Mouse (Mus musculus) liver, embryonic 12.5 days (tissue): Measurements from ENCODE around the gene Wwox. TPM values are rescaled to one million over a fixed set of nuclear protein-coding genes. Genes with fewer than 3 reads are reported as not detected.

Experiments
- ATAC-seq: fragments of 200-750 bp; cut with Nextera tagmentation; 2 replicates; pipeline ENCODE4 v1.8.0; 2017; ENCODE audit warnings: moderate number of reproducible peaks, mild to moderate bottlenecking, moderate library complexity
- H3K27ac ChIP-seq: fragments of 300-500 bp; sonication (generic); 2 replicates; pipeline ENCODE4 v1.5.1; 2016; ENCODE audit warnings: mild to moderate bottlenecking
- H3K27me3 ChIP-seq: fragments of 300-500 bp; sonication (generic); replicated peaks from 2 replicates; pipeline ENCODE4 v1.6.1; 2016; ENCODE audit warnings: mild to moderate bottlenecking, moderate library complexity
- H3K36me3 ChIP-seq: fragments of 300-500 bp; sonication (generic); 2 replicates; pipeline ENCODE4 v1.6.1; 2016; ENCODE audit warnings: mild to moderate bottlenecking, moderate library complexity
- H3K4me1 ChIP-seq: fragments of 300-500 bp; sonication (generic); 2 replicates; pipeline ENCODE4 v1.6.1; 2016
- H3K4me2 ChIP-seq: fragments of 300-500 bp; sonication (generic); 2 replicates; pipeline ENCODE4 v1.6.1; 2016; ENCODE audit warnings: mild to moderate bottlenecking, moderate library complexity
- H3K4me3 ChIP-seq: fragments of 300-500 bp; sonication (generic); 2 replicates; pipeline ENCODE4 v1.5.1; 2016; ENCODE audit warnings: mild to moderate bottlenecking, moderate library complexity
- H3K9ac ChIP-seq: fragments of 300-500 bp; sonication (generic); 2 replicates; pipeline ENCODE4 v1.6.1; 2016; ENCODE audit warnings: mild to moderate bottlenecking, moderate library complexity
- H3K9me3 ChIP-seq: fragments of 300-500 bp; sonication (generic); replicated peaks from 2 replicates; pipeline ENCODE4 v1.6.1; 2016; ENCODE audit warnings: mild to moderate bottlenecking, moderate library complexity
- WGBS: fragments of 180-500 bp; shearing (Covaris S2); methylation state at CpG from one replicate; pipeline ENCODE4 v1.1.7; 2016; ENCODE audit not compliant: insufficient replicate concordance; 5-methylcytosine and 5-hydroxymethylcytosine counted together
- polyA plus RNA-seq: library from polyadenylated mRNA; unstranded; fragments of >200 nt; fragmentation: Nextera tagmentation; extraction: Ambion mirVana; gene quantifications from 2 replicates; pipeline ENCODE4 v1.2.1, GENCODE M21; 2016

The Wwox gene
- polyA plus RNA-seq, 1 experiment from 2014 or later = 5.2 TPM

DNA sequence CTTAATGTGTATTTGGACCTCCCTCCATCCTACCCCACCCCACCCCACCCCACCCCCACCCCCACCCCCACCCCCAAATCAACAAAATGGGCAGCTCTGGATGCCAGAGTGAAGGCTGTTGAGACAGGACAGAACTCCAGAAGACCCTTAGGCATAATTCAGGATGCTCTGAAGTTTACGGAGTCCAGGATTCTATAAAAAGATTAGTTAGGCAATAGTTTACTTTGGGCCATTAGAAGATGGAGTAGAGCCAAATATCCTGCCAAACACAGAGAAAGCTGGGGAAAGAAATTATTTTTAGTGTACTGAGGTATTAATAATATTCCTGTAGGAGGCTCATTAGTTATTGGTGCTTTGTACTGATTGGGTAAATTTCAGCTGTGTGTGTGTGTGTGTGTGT, 523.0 kb downstream of the Wwox start:
- Histone ChIP-seq H3K4me3 (no peak overlapping the region), H3K4me2 (no peak overlapping the region), H3K27ac (no peak overlapping the region), H3K4me1 (no peaks in the 10 kb centered on the region), H3K9me3 (no peaks in the 10 kb centered on the region), H3K36me3 (no peaks in the 10 kb centered on the region), H3K9ac (no peak overlapping the region), H3K27me3 (no peaks in the 10 kb centered on the region)
- no peak for ATAC-seq
- WGBS = 73% methylated on average over 1 of the region's 1 CpGs

DNA sequence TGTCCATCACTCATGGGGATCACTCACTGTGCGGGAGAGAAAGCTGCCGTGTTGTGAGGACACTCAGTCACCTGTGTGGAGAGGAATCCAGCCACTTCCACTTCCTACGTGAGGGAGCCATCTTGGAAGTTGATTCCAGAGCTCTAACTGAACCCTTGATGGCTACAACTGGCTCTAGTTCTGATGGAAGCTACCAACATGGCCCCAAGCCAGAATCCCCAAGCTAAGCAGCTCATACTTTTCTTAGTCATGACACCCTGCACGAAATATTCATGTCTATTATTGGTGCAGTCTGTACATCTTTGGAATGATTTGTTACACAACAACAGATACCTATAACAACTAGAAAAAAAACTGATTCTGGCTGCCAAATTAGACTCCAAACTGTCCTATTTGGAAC, 523.8 kb downstream of the Wwox start:
- H3K9me3 ChIP-seq = no peaks in the 10 kb centered on the region
- no peak for ATAC-seq
- H3K27me3 ChIP-seq = no peaks in the 10 kb centered on the region
- H3K4me2 ChIP-seq = no peak overlapping the region
- no peak overlapping the region for H3K27ac ChIP-seq
- WGBS = 67% methylated on average over 4 of the region's 4 CpGs
- no peak overlapping the region for H3K4me3 ChIP-seq
- no peak overlapping the region for H3K9ac ChIP-seq
- no peaks in the 10 kb centered on the region for H3K4me1 ChIP-seq
- H3K36me3 ChIP-seq = no peaks in the 10 kb centered on the region

DNA sequence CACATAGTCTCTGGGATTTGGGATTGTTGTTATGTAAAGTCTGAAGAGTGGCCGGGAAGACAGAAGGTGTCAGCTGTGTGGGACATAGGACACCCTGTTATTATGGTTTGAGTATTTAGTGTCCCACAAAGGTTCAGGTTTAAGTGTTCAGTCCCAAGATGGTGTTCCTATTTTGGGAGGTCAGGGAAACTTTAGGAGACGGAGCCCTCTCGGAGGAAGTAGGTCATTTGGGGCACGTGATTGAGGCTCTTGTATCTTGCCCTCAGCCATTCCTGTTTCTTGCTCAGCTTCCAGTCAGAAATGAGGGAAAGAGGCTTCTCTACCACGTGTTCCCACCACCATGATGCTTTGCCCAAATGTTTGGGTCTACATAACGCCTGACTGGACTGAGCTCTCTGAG, 524.8 kb downstream of the Wwox start:
- peaks cover 8% of the 10 kb centered on the region for H3K9me3 ChIP-seq
- no peak for ATAC-seq
- no peak overlapping the region for H3K27ac ChIP-seq
- H3K4me1 ChIP-seq = no peaks in the 10 kb centered on the region
- WGBS = 66% methylated on average over 6 of the region's 6 CpGs
- H3K27me3 ChIP-seq = no peaks in the 10 kb centered on the region
- no peak overlapping the region for H3K4me3 ChIP-seq
- no peak overlapping the region for H3K4me2 ChIP-seq
- no peak overlapping the region for H3K9ac ChIP-seq
- no peaks in the 10 kb centered on the region for H3K36me3 ChIP-seq

DNA sequence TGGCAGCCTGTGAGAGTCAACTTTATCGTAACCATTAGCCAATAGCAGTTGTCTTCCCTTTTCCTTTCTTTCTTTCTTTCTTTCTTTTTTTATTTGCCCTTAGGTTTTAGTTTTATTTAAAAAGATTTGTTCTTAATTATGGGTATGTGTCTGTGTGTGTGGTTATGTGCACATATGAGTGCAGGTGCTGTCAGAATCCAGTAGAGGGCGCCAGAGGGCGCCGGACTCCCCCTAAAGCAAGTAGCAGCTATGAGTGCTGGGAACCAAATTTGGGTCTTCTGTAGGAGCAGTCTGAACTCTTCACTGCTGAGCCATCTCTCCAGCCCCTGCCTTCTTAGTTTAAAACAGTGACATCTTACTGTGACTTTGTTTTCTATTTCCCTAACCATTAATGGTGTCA, 529.4 kb downstream of the Wwox start:
- H3K4me3 ChIP-seq = no peak overlapping the region
- no peaks in the 10 kb centered on the region for H3K27me3 ChIP-seq
- no peak for ATAC-seq
- peaks cover 8% of the 10 kb centered on the region for H3K9me3 ChIP-seq
- H3K4me2 ChIP-seq = no peak overlapping the region
- WGBS = 63% methylated on average over 4 of the region's 4 CpGs
- H3K4me1 ChIP-seq = 0 out of 2 replicates have a peak, but pooled peaks cover 2% of the 10 kb centered on the region
- H3K9ac ChIP-seq = no peak overlapping the region
- H3K27ac ChIP-seq = no peak overlapping the region
- no peaks in the 10 kb centered on the region for H3K36me3 ChIP-seq

DNA sequence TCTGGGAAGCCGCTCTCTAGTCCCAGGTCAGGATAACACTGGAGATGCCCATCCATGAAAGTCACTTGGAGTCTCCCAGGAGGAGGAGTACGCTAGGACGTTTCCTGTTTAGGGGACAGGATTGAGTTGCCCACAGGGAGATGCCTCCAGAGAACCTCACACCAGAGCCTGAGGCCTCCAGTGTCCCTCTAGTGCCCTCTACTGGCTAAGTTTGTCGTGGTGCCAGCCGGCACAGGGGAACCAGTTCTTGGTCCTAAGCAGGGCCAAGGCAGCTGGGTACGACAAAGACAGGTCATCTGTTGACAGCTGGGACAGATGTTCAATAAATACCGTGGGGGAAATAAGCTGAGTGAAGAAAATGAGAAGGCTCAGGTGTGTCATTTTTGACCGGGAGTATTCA, 531.9 kb downstream of the Wwox start:
- H3K4me3 ChIP-seq = no peak overlapping the region
- H3K36me3 ChIP-seq = no peaks in the 10 kb centered on the region
- 30% methylated on average over 8 of the region's 8 CpGs for WGBS
- peaks cover 8% of the 10 kb centered on the region for H3K9me3 ChIP-seq
- no peak overlapping the region for H3K4me2 ChIP-seq
- 0 out of 2 replicates have a peak, but pooled peaks cover 2% of the 10 kb centered on the region for H3K4me1 ChIP-seq
- no peak overlapping the region for H3K9ac ChIP-seq
- no peak overlapping the region for H3K27ac ChIP-seq
- H3K27me3 ChIP-seq = no peaks in the 10 kb centered on the region
- peak; percentile 51; the same call in 1 of the 2 replicates for ATAC-seq

DNA sequence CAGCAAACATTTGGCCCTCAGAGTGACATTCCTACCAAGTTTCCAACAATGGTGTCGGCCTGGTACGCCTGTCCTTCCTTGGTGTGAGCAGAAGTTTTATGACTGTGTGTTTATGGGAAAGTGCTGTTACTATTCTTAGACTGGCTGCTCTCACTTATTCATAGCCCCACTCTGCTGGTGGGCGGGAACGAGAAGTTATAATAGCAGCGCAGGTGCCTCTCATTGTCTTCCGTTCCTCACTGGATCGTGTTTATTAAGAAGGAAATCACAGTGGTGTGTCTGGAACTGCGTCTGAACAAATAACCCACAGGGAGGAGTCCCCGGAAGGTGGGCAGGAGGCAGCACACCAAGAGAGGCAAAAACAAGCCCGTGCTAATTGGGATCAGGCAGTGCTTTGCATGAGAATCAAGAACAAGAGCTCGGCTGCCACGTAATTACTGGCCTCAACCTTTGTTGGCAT, 533.6 kb downstream of the Wwox start:
- H3K27me3 ChIP-seq = no peaks in the 10 kb centered on the region
- no peak overlapping the region for H3K9ac ChIP-seq
- ATAC-seq = no peak
- H3K36me3 ChIP-seq = no peaks in the 10 kb centered on the region
- no peak overlapping the region for H3K27ac ChIP-seq
- H3K4me1 ChIP-seq = 0 out of 2 replicates have a peak, but pooled peaks cover 2% of the 10 kb centered on the region
- no peak overlapping the region for H3K4me2 ChIP-seq
- H3K4me3 ChIP-seq = no peak overlapping the region
- 59% methylated on average over 12 of the region's 12 CpGs for WGBS
- H3K9me3 ChIP-seq = peaks cover 8% of the 10 kb centered on the region

DNA sequence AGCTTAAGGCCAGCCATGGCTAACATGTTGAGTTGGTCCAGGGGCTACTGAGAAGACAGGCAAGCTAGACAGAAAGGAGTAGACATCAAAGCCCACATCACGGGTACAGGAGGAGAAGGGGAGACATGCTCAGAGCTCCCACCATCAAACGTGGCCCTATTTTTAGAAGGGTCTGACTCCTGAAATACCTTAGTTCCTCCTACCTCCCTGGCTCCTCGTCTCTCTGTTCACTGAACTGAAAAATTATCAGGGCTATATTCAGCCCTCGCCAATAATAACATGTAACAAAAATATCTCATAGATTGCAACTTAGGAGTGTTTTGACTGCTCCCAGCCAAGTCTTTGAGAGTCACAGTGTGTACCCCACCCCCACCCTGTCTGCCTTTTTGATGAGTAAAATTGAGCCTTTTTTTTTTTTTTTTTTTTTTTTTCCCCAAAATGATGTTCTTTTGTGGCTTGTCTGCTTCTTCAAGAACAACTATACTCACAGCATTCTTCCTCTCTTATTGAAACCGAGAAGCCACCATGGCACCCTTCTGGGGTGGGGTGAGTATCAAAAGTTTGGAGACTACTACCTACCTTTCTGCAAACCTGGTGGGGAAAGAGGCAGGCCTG, 535.0 kb downstream of the Wwox start:
- Histone ChIP-seq H3K9ac (no peak overlapping the region), H3K4me1 (0 out of 2 replicates have a peak, but pooled peaks cover 2% of the 10 kb centered on the region), H3K4me2 (no peak overlapping the region), H3K27ac (no peak overlapping the region), H3K4me3 (no peak overlapping the region), H3K27me3 (no peaks in the 10 kb centered on the region), H3K9me3 (no peaks in the 10 kb centered on the region), H3K36me3 (no peaks in the 10 kb centered on the region)
- ATAC-seq = no peak
- 51% methylated on average over 5 of the region's 5 CpGs for WGBS

DNA sequence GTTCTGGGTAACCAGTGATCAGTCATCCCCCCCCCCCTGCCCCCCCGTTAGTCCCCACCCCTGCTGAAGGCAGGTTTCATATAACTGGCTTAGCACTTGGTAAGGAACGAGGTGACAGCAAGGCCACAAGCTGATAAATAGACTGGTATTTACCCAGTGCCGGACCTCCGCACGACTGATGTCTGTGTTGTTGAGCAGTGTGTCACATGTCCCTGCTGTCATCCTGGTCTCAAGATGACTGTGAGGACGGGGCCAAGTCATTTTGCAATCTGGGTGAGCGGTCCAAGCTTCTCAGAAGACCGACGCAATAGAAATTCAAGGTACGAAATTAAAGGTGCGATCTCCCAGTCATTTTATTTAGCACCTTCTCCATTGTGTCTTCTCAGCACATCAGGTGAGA, 538.3 kb downstream of the Wwox start:
- H3K4me3 ChIP-seq = no peak overlapping the region
- H3K9me3 ChIP-seq = no peaks in the 10 kb centered on the region
- H3K4me1 ChIP-seq = 0 out of 2 replicates have a peak, but pooled peaks cover 2% of the 10 kb centered on the region
- no peak overlapping the region for H3K27ac ChIP-seq
- no peak overlapping the region for H3K9ac ChIP-seq
- no peak for ATAC-seq
- no peak overlapping the region for H3K4me2 ChIP-seq
- H3K36me3 ChIP-seq = no peaks in the 10 kb centered on the region
- 74% methylated on average over 11 of the region's 11 CpGs for WGBS
- H3K27me3 ChIP-seq = no peaks in the 10 kb centered on the region

DNA sequence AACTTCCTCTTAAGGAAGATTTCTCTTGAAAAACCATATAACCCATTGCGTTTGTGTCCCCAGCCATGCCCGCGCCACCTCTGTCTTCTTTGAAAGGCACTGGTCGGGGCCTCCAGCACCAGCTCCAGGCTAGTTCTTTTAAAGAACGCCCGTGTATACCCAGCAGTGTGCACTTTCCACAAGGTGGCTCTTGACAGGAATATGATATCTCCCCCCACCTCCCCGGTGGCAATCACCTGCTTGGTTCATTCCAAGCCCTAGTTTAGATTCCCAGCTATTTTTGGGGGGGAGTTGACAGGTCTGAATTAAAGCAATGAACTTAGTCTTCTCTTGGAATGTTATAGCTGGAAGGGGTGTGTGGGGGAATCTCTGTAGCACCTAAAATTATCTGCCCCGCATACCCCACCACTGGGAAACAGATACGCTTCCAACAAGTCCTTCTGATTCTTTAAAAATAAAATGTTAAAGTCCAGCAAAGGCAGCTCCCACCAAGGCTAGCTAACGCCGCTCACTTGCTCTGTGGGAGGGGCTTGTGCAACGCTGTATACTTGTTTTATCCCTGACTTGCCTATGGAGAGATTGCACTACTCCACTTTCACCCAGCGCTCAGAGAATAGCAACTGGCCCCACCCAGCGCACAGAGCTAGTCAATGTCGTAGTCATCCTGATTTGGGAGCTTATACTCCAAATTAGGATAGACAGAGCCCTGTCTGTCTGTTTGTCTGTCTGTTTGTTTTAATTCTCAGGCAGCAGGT, 538.9 kb downstream of the Wwox start:
- no peak overlapping the region for H3K9ac ChIP-seq
- no peak for ATAC-seq
- H3K9me3 ChIP-seq = no peaks in the 10 kb centered on the region
- no peak overlapping the region for H3K4me2 ChIP-seq
- no peak overlapping the region for H3K27ac ChIP-seq
- no peaks in the 10 kb centered on the region for H3K36me3 ChIP-seq
- whole genome bisulfite sequencing = 70% methylated on average over 15 of the region's 15 CpGs
- H3K27me3 ChIP-seq = no peaks in the 10 kb centered on the region
- H3K4me3 ChIP-seq = no peak overlapping the region
- H3K4me1 ChIP-seq = no peaks in the 10 kb centered on the region

DNA sequence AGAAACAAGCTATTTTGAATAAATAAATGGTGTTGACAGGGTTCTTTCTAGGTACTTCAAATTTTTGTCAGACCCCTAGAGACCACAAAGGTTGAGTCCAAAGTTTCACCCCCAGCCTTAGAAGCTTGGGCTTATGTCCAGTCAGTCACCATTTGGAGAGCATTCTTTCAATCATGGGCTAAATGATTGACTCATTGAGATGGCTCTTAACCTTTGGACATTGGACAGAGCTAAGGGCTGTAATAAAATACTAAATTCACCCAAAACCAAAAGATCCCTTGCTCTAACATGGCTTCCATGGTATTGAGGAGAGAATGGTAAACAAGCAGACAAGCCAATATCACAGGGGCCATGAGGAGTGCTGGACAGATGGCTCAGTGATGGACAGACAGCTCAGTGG, 540.2 kb downstream of the Wwox start:
- no peak overlapping the region for H3K9ac ChIP-seq
- no peak overlapping the region for H3K4me2 ChIP-seq
- no peak for ATAC-seq
- no peak overlapping the region for H3K4me3 ChIP-seq
- no peaks in the 10 kb centered on the region for H3K36me3 ChIP-seq
- H3K27ac ChIP-seq = no peak overlapping the region
- H3K27me3 ChIP-seq = no peaks in the 10 kb centered on the region
- no peaks in the 10 kb centered on the region for H3K9me3 ChIP-seq
- H3K4me1 ChIP-seq = no peaks in the 10 kb centered on the region

DNA sequence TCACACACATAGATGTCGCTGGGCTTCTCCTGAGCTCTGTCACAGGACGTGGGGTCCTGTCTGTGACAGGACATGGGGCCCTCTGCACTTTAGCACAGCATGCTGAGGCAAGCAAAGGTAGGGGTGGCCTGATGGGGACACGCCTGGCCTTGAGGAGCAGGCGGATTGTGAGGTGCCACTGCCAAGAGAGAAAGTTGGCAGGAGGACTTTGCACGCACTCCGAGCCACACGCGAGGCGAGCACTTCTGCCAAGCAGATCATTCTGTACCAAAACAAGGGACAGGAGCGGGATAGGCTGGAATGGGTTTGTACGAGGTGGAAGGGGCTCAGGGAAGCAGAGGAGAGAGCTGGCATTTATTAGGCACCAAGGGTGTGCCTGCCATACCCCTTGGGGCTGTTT, 543.3 kb downstream of the Wwox start:
- 81% methylated on average over 11 of the region's 11 CpGs for WGBS
- Histone ChIP-seq H3K36me3 (no peaks in the 10 kb centered on the region), H3K4me1 (no peaks in the 10 kb centered on the region), H3K9me3 (no peaks in the 10 kb centered on the region), H3K27ac (no peak overlapping the region), H3K9ac (no peak overlapping the region), H3K27me3 (no peaks in the 10 kb centered on the region), H3K4me2 (no peak overlapping the region), H3K4me3 (no peak overlapping the region)
- ATAC-seq = no peak

DNA sequence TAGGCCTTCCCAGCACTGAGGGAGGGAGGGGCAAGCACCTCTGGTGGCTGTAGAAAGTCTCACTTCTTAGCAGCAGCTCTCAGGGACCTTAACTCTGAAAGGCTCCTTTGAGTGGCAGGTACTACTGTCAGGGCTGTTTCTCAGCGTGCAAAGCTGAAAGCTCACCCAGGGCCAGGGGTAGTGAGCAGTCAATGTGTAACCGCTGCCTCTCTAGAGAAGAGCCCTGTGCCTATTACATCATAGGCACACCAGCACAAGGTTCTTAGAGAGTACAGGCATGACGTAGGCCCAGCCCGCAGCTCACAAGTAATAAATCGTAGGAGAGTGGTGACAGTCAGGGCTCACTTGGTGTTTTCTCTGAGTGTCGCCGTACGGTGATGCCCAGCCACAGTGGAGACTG, 545.0 kb downstream of the Wwox start:
- Histone ChIP-seq H3K36me3 (no peaks in the 10 kb centered on the region), H3K4me2 (no peak overlapping the region), H3K9me3 (no peaks in the 10 kb centered on the region), H3K4me1 (no peaks in the 10 kb centered on the region), H3K27me3 (no peaks in the 10 kb centered on the region), H3K27ac (no peak overlapping the region), H3K9ac (no peak overlapping the region), H3K4me3 (no peak overlapping the region)
- ATAC-seq = no peak
- WGBS = 77% methylated on average over 8 of the region's 8 CpGs
